In the genomic region with DNA sequence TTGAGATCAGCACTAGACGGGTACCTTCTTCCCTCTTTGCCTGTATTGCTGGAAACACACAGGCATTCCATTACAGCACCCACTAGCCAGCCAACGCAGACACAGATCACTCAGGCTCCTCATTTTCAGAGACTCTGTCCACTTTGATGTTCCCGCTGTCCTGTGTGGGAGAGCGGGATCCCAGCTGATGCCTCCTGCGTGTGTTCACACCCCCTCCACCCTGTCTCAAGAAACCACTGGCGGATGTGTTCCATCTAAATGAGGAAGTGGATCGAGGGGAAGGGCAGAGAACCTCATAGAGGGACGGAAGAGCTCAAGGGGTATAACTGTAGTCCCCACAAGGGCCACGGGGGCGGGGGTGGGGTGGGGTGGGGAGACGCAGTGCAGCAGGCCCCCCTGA, we compare ENCODE assay signal across 9 mouse cellular contexts. TPM values are rescaled to one million over a fixed set of nuclear protein-coding genes. Genes with fewer than 3 reads are reported as not detected.
A peak's percentile ranks its signal among the peaks of the same experiment; 100 is the strongest.
DNase-seq lines count a peak whose midpoint lies in the region; ATAC-seq lines count a peak whose summit lies in the region.
"Had no signal": no experiment of that assay in that cellular context is flagged by ENCODE, and none has a peak within 500 bp of the region (broad histone marks: within the 10 kb centered on the region; RNA-seq: fewer than 3 reads in every experiment).

No protein-coding gene starts in this region.

- WGBS in stomach, embryonic 16.5 days, result 76% methylated on average over 11 of the region's 11 CpGs

- H3K9me3 ChIP-seq in megakaryocyte, embryonic 14.5 days, result 0 out of 2 replicates have a peak, but pooled peaks cover 4% of the 10 kb centered on the region
- no peaks in the 10 kb centered on the region for H3K9me3 ChIP-seq in stomach, embryonic 16.5 days (replicated peaks; ENCODE audit: control insufficient read depth, low read length)

- H3K4me2 ChIP-seq in stomach, embryonic 16.5 days (ENCODE audit: low read depth, low read length), result no peak overlapping the region
- H3K4me2 ChIP-seq: heart, embryonic 11.5 days; midbrain, embryonic 12.5 days had no signal

- peaks cover 6% of the 10 kb centered on the region for H3K27me3 ChIP-seq in megakaryocyte, embryonic 14.5 days (replicated peaks)
- H3K27me3 ChIP-seq in stomach, embryonic 16.5 days (ENCODE audit: control insufficient read depth, insufficient read depth, low read length), result no peaks in the 10 kb centered on the region

- H3K27ac ChIP-seq in stomach, embryonic 16.5 days (ENCODE audit: low read length), result no peak overlapping the region
- H3K27ac ChIP-seq: midbrain, embryonic 12.5 days had no signal

- intact Hi-C loops in heart, postnatal 10 days (cut with DNase I), result no loop called here

- no peaks in the 10 kb centered on the region for H3K36me3 ChIP-seq in megakaryocyte, embryonic 14.5 days (replicated peaks; ENCODE audit: low read length)
- no peaks in the 10 kb centered on the region for H3K36me3 ChIP-seq in stomach, embryonic 16.5 days (ENCODE audit: control insufficient read depth, insufficient read depth, low read length)
- H3K36me3 ChIP-seq: midbrain, embryonic 12.5 days had no signal

- peak; percentile 70 for ATAC-seq in CD4-positive, CD25-positive, alpha-beta regulatory T cell, adult 4 months
- 0 out of 2 replicates have a peak, but pooled peaks have one; percentile 3 for ATAC-seq in stomach, embryonic 16.5 days (ENCODE audit: insufficient read depth, low FRiP score)

- H3K4me3 ChIP-seq in megakaryocyte, embryonic 14.5 days (replicated peaks), result peak overlapping the region; percentile 77
- H3K4me3 ChIP-seq in stomach, embryonic 16.5 days (replicated peaks; ENCODE audit: low read length), result no peak overlapping the region
- H3K4me3 ChIP-seq: midbrain, embryonic 12.5 days had no signal

- DNase-seq in c-Kit-positive CD71-negative TER-119-negative erythroid progenitor cells, embryonic 14.5 days (ENCODE audit: low read depth), result peak; percentile 39
- no peak for DNase-seq in cerebellum, adult 11-12 months
- DNase-seq in layer of hippocampus, adult 18-20 months (ENCODE audit: low spot score in 2 of 2), result no peak
- no peak for DNase-seq in heart, postnatal 10 days

- H3K9ac ChIP-seq in stomach, embryonic 16.5 days (ENCODE audit: low read length), result no peak overlapping the region
- H3K9ac ChIP-seq: midbrain, embryonic 12.5 days had no signal

- H3K4me1 ChIP-seq in megakaryocyte, embryonic 14.5 days, result peaks cover 14% of the 10 kb centered on the region
- no peaks in the 10 kb centered on the region for H3K4me1 ChIP-seq in stomach, embryonic 16.5 days (ENCODE audit: control insufficient read depth, insufficient read depth, low read length)

RNA-seq across cellular contexts. Expression of gene Degs1, which starts 27.6 kb away (rescaled TPM):
- polyA plus RNA-seq in CD4-positive, CD25-positive, alpha-beta regulatory T cell, adult 4 months (2017; shearing (Covaris generic)), result 10 to 100 TPM; 75.7 to 81.4 TPM
- 9.6 and 32.4 TPM in 2 replicates for polyA plus RNA-seq in megakaryocyte, embryonic 14.5 days (2012; ENCODE audit: insufficient read depth, low replicate concordance)
- 146 TPM in 2 replicates for polyA plus RNA-seq in stomach, embryonic 16.5 days (2015; fragmentation: Nextera tagmentation; extraction: Ambion mirVana)
- total RNA-seq in layer of hippocampus, adult 18-20 months (2021), result 10 to 100 TPM; 68.8 to 68.9 TPM
- 100 to 1,000 TPM in 1 of 2 experiments, 10 to 100 TPM in 1; 89.4 to 102 TPM for total RNA-seq in heart, postnatal 10 days (2021)
